Mouse (Mus musculus) lung, embryonic 16.5 days (tissue): ENCODE measurements around the gene Pla2g15. TPM values are rescaled to one million over a fixed set of nuclear protein-coding genes. Genes with fewer than 3 reads are reported as not detected.

ENCODE experiments used
- ATAC-seq: fragments of 200-750 bp; cut with Nextera tagmentation; 2 replicates; pipeline ENCODE4 v1.8.0; 2017; ENCODE audit warnings: low read depth, mild to moderate bottlenecking, moderate library complexity
- H3K27ac ChIP-seq: fragments of 300-500 bp; sonication (generic); 2 replicates; pipeline ENCODE4 v1.5.1; 2014; ENCODE audit warnings: mild to moderate bottlenecking, control low read depth, low read length
- H3K27me3 ChIP-seq: fragments of 300-500 bp; sonication (generic); 2 replicates; pipeline ENCODE4 v1.6.1; 2014; ENCODE audit warnings: low read depth, low read length, mixed read lengths; ENCODE audit not compliant: control insufficient read depth, insufficient read depth
- H3K36me3 ChIP-seq: fragments of 300-500 bp; sonication (generic); 2 replicates; pipeline ENCODE4 v1.6.1; 2014; ENCODE audit warnings: low read length; ENCODE audit not compliant: control insufficient read depth, insufficient read depth
- H3K4me1 ChIP-seq: fragments of 300-500 bp; sonication (generic); replicated peaks from 2 replicates; pipeline ENCODE4 v1.6.1; 2014; ENCODE audit warnings: low read length, mixed read lengths; ENCODE audit not compliant: control insufficient read depth, insufficient read depth
- H3K4me2 ChIP-seq: fragments of 300-500 bp; sonication (generic); 2 replicates; pipeline ENCODE4 v1.6.1; 2014; ENCODE audit warnings: low read depth, low read length, control low read depth
- H3K4me3 ChIP-seq: fragments of 300-500 bp; sonication (generic); 2 replicates; pipeline ENCODE4 v1.5.1; 2014; ENCODE audit warnings: mild to moderate bottlenecking, low read length, control low read depth
- H3K9ac ChIP-seq: fragments of 300-500 bp; sonication (generic); 2 replicates; pipeline ENCODE4 v1.6.1; 2014; ENCODE audit warnings: low read length, control low read depth
- H3K9me3 ChIP-seq: fragments of 300-500 bp; sonication (generic); 2 replicates; pipeline ENCODE4 v1.6.1; 2016; ENCODE audit warnings: low read length; ENCODE audit not compliant: control insufficient read depth
- WGBS: fragments of 180-500 bp; shearing (Covaris S2); extraction: QIAGEN DNeasy Blood & Tissue Kit; methylation state at CpG from one replicate; pipeline ENCODE4 v1.1.7; 2014; 5-methylcytosine and 5-hydroxymethylcytosine counted together
- polyA plus RNA-seq: library from polyadenylated mRNA; unstranded; fragments of >200 nt; fragmentation: Nextera tagmentation; extraction: Ambion mirVana; gene quantifications from 2 replicates; pipeline ENCODE4 v1.2.1, GENCODE M21; 2015

The Pla2g15 gene
- 12.8 and 12.9 TPM in 2 replicates for polyA plus RNA-seq

GRCm38 (mm10) chr8:106149801-106150652, at the start of gene Pla2g15:
Gene Pla2g15 (plus strand): TSS chr8:106150399.
- peak within 1 kb of the TSS; percentile 81 for H3K9ac ChIP-seq
- peak; percentile 98 for ATAC-seq
- peak within 1 kb of the TSS; percentile 84 for H3K4me2 ChIP-seq
- no peaks in the 10 kb centered on the region for H3K9me3 ChIP-seq
- no peaks in the 10 kb centered on the region; the same call in 1 of the 2 replicates for H3K36me3 ChIP-seq
- no peaks in the 10 kb centered on the region for H3K27me3 ChIP-seq
- H3K4me3 ChIP-seq = peak within 1 kb of the TSS; percentile 74
- peak within 1 kb of the TSS; percentile 66; the same call in 1 of the 2 replicates for H3K27ac ChIP-seq
- WGBS = under 1% methylated on average over 38 of the region's 38 CpGs
- H3K4me1 ChIP-seq = peaks cover 11% of the 10 kb centered on the region

- no peak for ATAC-seq
- H3K27ac ChIP-seq = no peak overlapping the region
- no peak overlapping the region for H3K4me2 ChIP-seq
- H3K4me1 ChIP-seq = no peaks in the 10 kb centered on the region
- H3K27me3 ChIP-seq = no peaks in the 10 kb centered on the region
- WGBS = 84% methylated on average over 4 of the region's 4 CpGs
- no peaks in the 10 kb centered on the region for H3K9me3 ChIP-seq
- H3K9ac ChIP-seq = no peak overlapping the region
- peaks cover 17% of the 10 kb centered on the region for H3K36me3 ChIP-seq
- H3K4me3 ChIP-seq = no peak overlapping the region
Measured at GRCm38 (mm10) chr8:106102321-106102720, 47.9 kb upstream of the Pla2g15 start.

GRCm38 (mm10) chr8:106103888-106104287, 46.3 kb upstream of the Pla2g15 start:
- no peak for ATAC-seq
- Histone ChIP-seq H3K4me3 (no peak overlapping the region), H3K27ac (no peak overlapping the region), H3K4me2 (no peak overlapping the region), H3K27me3 (no peaks in the 10 kb centered on the region), H3K4me1 (no peaks in the 10 kb centered on the region), H3K9ac (no peak overlapping the region), H3K9me3 (no peaks in the 10 kb centered on the region), H3K36me3 (peaks cover 27% of the 10 kb centered on the region)
- 89% methylated on average over 2 of the region's 2 CpGs for WGBS

- Histone ChIP-seq H3K4me3 (no peak overlapping the region), H3K27me3 (no peaks in the 10 kb centered on the region), H3K9ac (no peak overlapping the region), H3K9me3 (no peaks in the 10 kb centered on the region), H3K4me2 (no peak overlapping the region), H3K27ac (no peak overlapping the region), H3K4me1 (no peaks in the 10 kb centered on the region), H3K36me3 (peaks cover 29% of the 10 kb centered on the region)
- 100% methylated on average over 1 of the region's 1 CpGs for WGBS
- ATAC-seq = no peak
Measured at GRCm38 (mm10) chr8:106106193-106106592, 44.0 kb upstream of the Pla2g15 start.

- H3K27me3 ChIP-seq = no peaks in the 10 kb centered on the region
- no peaks in the 10 kb centered on the region for H3K9me3 ChIP-seq
- no peak overlapping the region for H3K9ac ChIP-seq
- no peak overlapping the region for H3K4me2 ChIP-seq
- H3K27ac ChIP-seq = no peak overlapping the region
- H3K36me3 ChIP-seq = peaks cover 31% of the 10 kb centered on the region
- H3K4me3 ChIP-seq = no peak overlapping the region
- no peak for ATAC-seq
- peaks cover 3% of the 10 kb centered on the region; the same call in 1 of the 2 replicates for H3K4me1 ChIP-seq
- WGBS = 93% methylated on average over 4 of the region's 4 CpGs
Measured at GRCm38 (mm10) chr8:106108080-106108479, 42.1 kb upstream of the Pla2g15 start.

GRCm38 (mm10) chr8:106108729-106109128, 41.5 kb upstream of the Pla2g15 start:
- 96% methylated on average over 3 of the region's 3 CpGs for WGBS
- ATAC-seq = no peak
- Histone ChIP-seq H3K4me1 (peaks cover 3% of the 10 kb centered on the region; the same call in 1 of the 2 replicates), H3K27ac (no peak overlapping the region), H3K4me3 (no peak overlapping the region), H3K4me2 (no peak overlapping the region), H3K36me3 (peaks cover 31% of the 10 kb centered on the region), H3K9me3 (no peaks in the 10 kb centered on the region), H3K27me3 (no peaks in the 10 kb centered on the region), H3K9ac (no peak overlapping the region)

- Histone ChIP-seq H3K36me3 (peaks cover 22% of the 10 kb centered on the region), H3K4me3 (no peak overlapping the region), H3K27ac (peak overlapping the region; percentile 47; the same call in 1 of the 2 replicates), H3K27me3 (no peaks in the 10 kb centered on the region), H3K4me1 (peaks cover 3% of the 10 kb centered on the region; the same call in 1 of the 2 replicates), H3K9ac (no peak overlapping the region), H3K9me3 (no peaks in the 10 kb centered on the region), H3K4me2 (no peak overlapping the region)
- ATAC-seq = peak; percentile 89
- 61% methylated on average over 2 of the region's 2 CpGs for WGBS
Measured at GRCm38 (mm10) chr8:106112041-106112440, 38.2 kb upstream of the Pla2g15 start.

- Histone ChIP-seq H3K27me3 (no peaks in the 10 kb centered on the region), H3K4me1 (peaks cover 3% of the 10 kb centered on the region; the same call in 1 of the 2 replicates), H3K4me3 (no peak overlapping the region), H3K27ac (peak overlapping the region; percentile 69), H3K4me2 (no peak overlapping the region), H3K9me3 (no peaks in the 10 kb centered on the region), H3K9ac (no peak overlapping the region), H3K36me3 (peaks cover 22% of the 10 kb centered on the region)
- peak; percentile 52; the same call in 1 of the 2 replicates for ATAC-seq
- 76% methylated on average over 1 of the region's 1 CpGs for WGBS
Measured at GRCm38 (mm10) chr8:106112514-106112913, 37.7 kb upstream of the Pla2g15 start.

- Histone ChIP-seq H3K4me1 (peaks cover 3% of the 10 kb centered on the region; the same call in 1 of the 2 replicates), H3K27me3 (no peaks in the 10 kb centered on the region), H3K9me3 (no peaks in the 10 kb centered on the region), H3K4me2 (no peak overlapping the region), H3K27ac (no peak overlapping the region), H3K9ac (no peak overlapping the region), H3K4me3 (no peak overlapping the region), H3K36me3 (peaks cover 4% of the 10 kb centered on the region)
- no peak for ATAC-seq
- 92% methylated on average over 3 of the region's 3 CpGs for WGBS
Measured at GRCm38 (mm10) chr8:106115897-106116296, 34.3 kb upstream of the Pla2g15 start.
